Mouse (Mus musculus) lung, adult 2 months (tissue): ENCODE measurements around the gene Bpifc.

Source experiments
- CTCF ChIP-seq: fragments of 200-500 bp; IDR thresholded peaks from 2 replicates; pipeline ENCODE4 v1.5.1; 2011; ENCODE audit warnings: mild to moderate bottlenecking, low read length, control low read depth; ENCODE audit not compliant: insufficient read depth
- POLR2A ChIP-seq: fragments of 200-500 bp; IDR thresholded peaks from 2 replicates; pipeline ENCODE4 v1.6.1; 2011; ENCODE audit warnings: low read depth, mild to moderate bottlenecking, control low read depth, low read length, borderline replicate concordance; ENCODE audit errors: extremely low read depth

GRCm38 (mm10) chr10:86021408-86021748 lies 9.7 kb upstream of the Bpifc start:
- no peak for TF ChIP-seq CTCF
- TF ChIP-seq POLR2A = no peak
